Mouse (Mus musculus): Measurements from ENCODE around the gene Gm20388. TPM values are rescaled to one million over a fixed set of nuclear protein-coding genes. Genes with fewer than 3 reads are reported as not detected.
A peak's percentile ranks its signal among the peaks of the same experiment; 100 is the strongest.

Gm20388 gene
- polyA plus RNA-seq, 1 experiment from 2014 or later: not detected

DNA sequence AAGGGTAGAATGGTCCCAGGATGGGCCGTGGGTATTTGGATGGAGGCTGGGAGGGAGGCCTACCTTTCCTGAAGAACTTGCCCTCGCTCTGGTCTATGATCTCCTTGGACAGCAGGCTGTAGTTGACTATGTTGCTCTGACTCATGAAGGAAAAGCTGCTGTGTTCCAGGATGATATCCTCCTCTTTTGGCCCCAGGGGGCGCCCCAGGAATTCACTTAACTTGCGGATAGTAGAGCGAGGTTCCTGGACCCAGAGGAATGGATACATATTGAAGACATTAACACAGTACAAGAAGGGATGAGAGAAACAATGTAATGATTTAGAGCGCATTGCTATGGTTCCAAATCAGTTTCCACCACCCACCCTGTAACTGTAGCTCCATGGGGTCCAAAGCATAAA lies 3234.6 kb downstream of the Gm20388 start:
- WGBS: 46% methylated on average over 6 of the region's 6 CpGs

DNA sequence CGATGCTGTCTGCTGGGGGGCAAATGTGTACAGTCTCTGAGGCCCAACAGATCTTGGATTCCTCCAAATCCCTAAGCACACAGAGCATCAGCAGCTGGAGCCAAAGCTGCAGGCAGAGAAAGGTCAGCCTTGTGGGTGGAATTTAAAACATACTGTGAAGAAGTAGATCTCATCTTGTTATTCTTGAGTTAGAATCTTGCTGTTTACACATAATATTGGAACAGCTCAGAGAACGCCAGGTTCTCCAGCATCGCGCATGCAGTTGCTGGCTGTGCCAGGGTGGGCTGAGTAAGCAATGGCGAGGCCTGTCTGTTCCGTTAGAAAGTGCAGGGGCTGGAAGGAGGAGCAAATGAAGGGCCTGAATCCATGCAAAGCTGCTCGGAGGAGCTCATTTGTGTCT lies 3235.7 kb downstream of the Gm20388 start:
- Histone ChIP-seq H3K4me3 (no peak overlapping the region), H3K9me3 (replicated peaks) (no peaks in the 10 kb centered on the region), H3K27me3 (no peaks in the 10 kb centered on the region), H3K9ac (no peak overlapping the region), H3K27ac (peak overlapping the region; percentile 12; the same call in 1 of the 2 replicates), H3K4me2 (no peak overlapping the region), H3K36me3 (no peaks in the 10 kb centered on the region), H3K4me1 (replicated peaks) (peaks cover 15% of the 10 kb centered on the region)
- WGBS: 73% methylated on average over 7 of the region's 7 CpGs
- no peak for ATAC-seq (replicated peaks; ENCODE audit: insufficient number of reproducible peaks, insufficient read depth, low FRiP score, low read depth)

More for the DNA sequence above, 3234.6 kb downstream of the Gm20388 start:
- no peak for ATAC-seq (replicated peaks; ENCODE audit: insufficient number of reproducible peaks, insufficient read depth, low FRiP score, low read depth)
- Histone ChIP-seq H3K36me3 (no peaks in the 10 kb centered on the region), H3K9ac (no peak overlapping the region), H3K4me3 (no peak overlapping the region), H3K4me1 (replicated peaks) (peaks cover 11% of the 10 kb centered on the region), H3K9me3 (replicated peaks) (no peaks in the 10 kb centered on the region), H3K4me2 (no peak overlapping the region), H3K27me3 (no peaks in the 10 kb centered on the region), H3K27ac (no peak overlapping the region)

DNA sequence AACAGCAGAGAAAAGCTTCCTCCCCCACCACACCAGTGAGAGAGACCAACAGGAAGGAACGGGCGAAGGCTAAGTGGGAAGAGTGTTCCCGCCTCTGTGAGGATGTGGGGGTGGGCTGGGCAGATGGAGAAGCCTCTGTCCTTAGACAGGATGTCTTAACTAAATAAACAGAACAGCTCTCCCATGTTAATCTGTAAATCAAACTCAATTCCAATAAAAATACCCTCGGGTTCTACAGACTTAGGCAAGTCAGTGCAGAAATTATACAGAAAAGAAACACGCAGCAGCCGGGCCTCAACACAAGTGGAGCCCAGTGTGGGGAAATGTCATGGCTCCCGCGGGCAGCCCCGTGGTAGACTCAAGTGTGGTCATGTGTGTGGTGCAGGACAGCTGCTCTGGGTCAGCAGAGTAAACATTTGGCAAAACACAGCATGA lies 3240.1 kb downstream of the Gm20388 start:
- H3K4me2 ChIP-seq: no peak overlapping the region
- no peaks in the 10 kb centered on the region for H3K36me3 ChIP-seq
- ATAC-seq (replicated peaks; ENCODE audit: insufficient number of reproducible peaks, insufficient read depth, low FRiP score, low read depth): no peak; the same call in 1 of the 2 replicates
- 51% methylated on average over 9 of the region's 9 CpGs for WGBS
- H3K4me1 ChIP-seq (replicated peaks): peaks cover 5% of the 10 kb centered on the region
- no peaks in the 10 kb centered on the region for H3K9me3 ChIP-seq (replicated peaks)
- no peak overlapping the region for H3K9ac ChIP-seq
- H3K27ac ChIP-seq: peak overlapping the region; percentile 54
- H3K27me3 ChIP-seq: no peaks in the 10 kb centered on the region
- H3K4me3 ChIP-seq: no peak overlapping the region

DNA sequence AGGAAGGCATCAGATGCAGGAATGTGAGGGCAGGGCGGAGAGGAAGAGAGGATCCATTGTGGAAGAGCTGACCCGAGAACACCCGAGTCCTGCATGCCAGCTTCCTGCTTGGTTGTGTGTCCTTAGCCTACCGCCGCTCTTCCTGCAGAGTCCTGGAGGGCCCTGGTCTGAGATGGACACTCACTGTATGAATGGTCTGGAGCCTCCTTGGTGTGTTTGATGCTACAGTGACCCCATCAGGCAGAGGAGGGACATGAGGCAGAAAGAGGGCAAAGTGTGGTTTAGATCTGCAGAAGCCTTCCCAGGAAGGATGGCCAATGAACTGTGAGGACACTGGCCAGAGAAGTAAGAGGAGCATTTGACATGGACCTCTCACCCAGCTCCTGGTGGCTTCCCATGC lies 3244.5 kb downstream of the Gm20388 start:
- H3K36me3 ChIP-seq: no peaks in the 10 kb centered on the region
- no peak overlapping the region for H3K4me2 ChIP-seq
- H3K9me3 ChIP-seq (replicated peaks): no peaks in the 10 kb centered on the region
- no peak overlapping the region for H3K27ac ChIP-seq
- no peaks in the 10 kb centered on the region for H3K27me3 ChIP-seq
- ATAC-seq (replicated peaks; ENCODE audit: insufficient number of reproducible peaks, insufficient read depth, low FRiP score, low read depth): 0 out of 2 replicates have a peak, but pooled peaks have one; percentile 48
- WGBS: 66% methylated on average over 5 of the region's 5 CpGs
- H3K4me3 ChIP-seq: no peak overlapping the region
- H3K9ac ChIP-seq: no peak overlapping the region
- peaks cover 31% of the 10 kb centered on the region for H3K4me1 ChIP-seq (replicated peaks)

DNA sequence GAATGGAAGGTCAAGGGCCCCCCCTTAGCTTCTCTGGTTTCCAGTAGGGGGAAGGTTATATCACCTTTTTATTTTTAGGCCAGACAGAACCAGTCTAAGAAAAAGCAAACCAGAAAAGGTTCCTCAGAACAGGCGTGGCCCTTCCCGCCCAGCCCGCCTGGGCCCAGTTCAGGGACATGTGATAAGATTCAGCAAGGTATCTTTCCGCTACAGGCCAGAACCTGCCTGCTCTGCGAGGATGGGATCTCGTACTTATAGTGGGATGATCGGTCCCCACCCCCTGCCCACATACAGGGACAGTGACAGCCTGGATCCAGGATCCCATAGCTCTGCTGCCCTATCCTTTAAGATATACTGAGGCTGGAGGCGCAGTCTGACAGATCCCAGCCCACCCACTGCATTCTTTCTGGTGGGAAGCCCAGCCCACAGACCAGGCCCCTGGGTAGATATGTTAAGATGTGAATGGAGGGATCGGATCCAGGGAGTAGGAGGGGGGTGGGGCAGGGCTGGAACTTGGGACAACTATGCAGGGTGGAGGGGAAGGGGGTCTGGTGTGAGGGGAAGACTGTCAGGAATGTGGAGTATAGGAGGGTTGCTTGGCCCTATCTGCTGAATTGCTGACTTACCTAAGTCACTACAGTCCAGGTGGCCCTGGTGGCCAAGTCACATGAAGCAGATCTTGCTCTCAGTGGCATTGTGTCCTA lies 3245.6 kb downstream of the Gm20388 start:
- Histone ChIP-seq H3K9ac (no peak overlapping the region), H3K27ac (no peak overlapping the region), H3K36me3 (no peaks in the 10 kb centered on the region), H3K4me1 (replicated peaks) (peaks cover 27% of the 10 kb centered on the region), H3K4me3 (no peak overlapping the region), H3K27me3 (no peaks in the 10 kb centered on the region), H3K4me2 (no peak overlapping the region), H3K9me3 (replicated peaks) (no peaks in the 10 kb centered on the region)
- 47% methylated on average over 9 of the region's 9 CpGs for WGBS
- ATAC-seq (replicated peaks; ENCODE audit: insufficient number of reproducible peaks, insufficient read depth, low FRiP score, low read depth): no peak

DNA sequence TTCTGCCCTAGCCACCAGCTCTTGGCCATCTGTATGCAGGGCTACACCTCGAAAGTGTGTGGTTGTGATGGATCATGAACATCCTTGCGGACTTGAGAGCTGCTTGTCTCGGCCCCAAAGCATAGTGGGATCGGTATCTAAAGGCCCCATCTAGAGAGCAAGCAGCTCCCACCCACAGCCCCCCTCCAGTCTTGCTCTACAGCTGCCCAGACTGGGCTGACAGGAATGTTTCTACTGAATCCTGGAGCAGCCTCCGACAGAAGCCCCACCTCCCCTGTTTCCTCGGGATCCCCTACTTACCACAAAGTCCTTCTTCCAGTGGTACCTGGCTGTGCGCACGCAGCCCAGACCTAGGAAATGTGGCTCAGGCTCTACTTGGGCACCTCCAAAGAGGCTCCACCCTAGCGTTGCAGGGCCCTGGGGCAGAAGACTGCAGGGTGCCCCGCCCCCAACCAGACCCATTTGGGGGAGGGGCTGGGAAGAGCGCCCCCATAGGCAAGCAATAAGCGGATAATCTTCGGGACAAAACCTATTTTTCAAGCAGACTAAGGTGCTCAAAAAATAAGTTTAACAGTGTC lies 3247.3 kb downstream of the Gm20388 start, which contains the start of gene Sult5a1:
Gene Sult5a1, minus strand, starts transcription at position 428 of the 578 bp plus-strand sequence.
- Histone ChIP-seq H3K27ac (no peak within 1 kb of the TSS), H3K9ac (no peak within 1 kb of the TSS), H3K4me3 (peak within 1 kb of the TSS; percentile 20; the same call in 1 of the 2 replicates), H3K27me3 (no peaks in the 10 kb centered on the region), H3K4me1 (replicated peaks) (peaks cover 26% of the 10 kb centered on the region), H3K4me2 (peak within 1 kb of the TSS; percentile 47), H3K9me3 (replicated peaks) (no peaks in the 10 kb centered on the region), H3K36me3 (no peaks in the 10 kb centered on the region)
- whole genome bisulfite sequencing: 34% methylated on average over 13 of the region's 13 CpGs
- 0 out of 2 replicates have a peak, but pooled peaks have one; percentile 25 for ATAC-seq (replicated peaks; ENCODE audit: insufficient number of reproducible peaks, insufficient read depth, low FRiP score, low read depth)

DNA sequence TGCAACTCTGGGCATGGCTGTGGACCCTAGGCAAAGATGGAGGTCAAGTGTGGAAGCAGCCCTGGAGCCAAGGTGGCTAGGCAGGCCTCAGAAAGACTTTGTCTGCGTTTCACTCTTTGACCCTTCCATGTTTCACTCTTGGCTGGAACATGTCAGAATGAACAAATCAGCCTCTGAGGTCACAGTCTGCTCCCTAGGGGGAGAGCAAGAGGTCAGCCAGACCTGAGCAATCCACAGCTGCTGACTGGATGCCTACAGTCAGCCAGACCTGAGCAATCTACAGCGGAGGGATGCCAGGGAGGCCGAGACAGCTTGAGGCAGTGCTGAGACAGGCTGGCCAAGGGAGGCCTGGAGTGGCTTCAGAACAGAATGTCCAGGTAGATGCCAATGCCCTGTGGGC lies 3270.8 kb downstream of the Gm20388 start:
- WGBS: 68% methylated on average over 3 of the region's 3 CpGs
- H3K4me2 ChIP-seq: no peak overlapping the region
- ATAC-seq (replicated peaks; ENCODE audit: insufficient number of reproducible peaks, insufficient read depth, low FRiP score, low read depth): no peak
- no peak overlapping the region for H3K4me3 ChIP-seq
- H3K27ac ChIP-seq: no peak overlapping the region
- peaks cover 10% of the 10 kb centered on the region for H3K4me1 ChIP-seq (replicated peaks)
- no peaks in the 10 kb centered on the region for H3K9me3 ChIP-seq (replicated peaks)
- H3K27me3 ChIP-seq: no peaks in the 10 kb centered on the region
- no peaks in the 10 kb centered on the region for H3K36me3 ChIP-seq
- H3K9ac ChIP-seq: no peak overlapping the region

DNA sequence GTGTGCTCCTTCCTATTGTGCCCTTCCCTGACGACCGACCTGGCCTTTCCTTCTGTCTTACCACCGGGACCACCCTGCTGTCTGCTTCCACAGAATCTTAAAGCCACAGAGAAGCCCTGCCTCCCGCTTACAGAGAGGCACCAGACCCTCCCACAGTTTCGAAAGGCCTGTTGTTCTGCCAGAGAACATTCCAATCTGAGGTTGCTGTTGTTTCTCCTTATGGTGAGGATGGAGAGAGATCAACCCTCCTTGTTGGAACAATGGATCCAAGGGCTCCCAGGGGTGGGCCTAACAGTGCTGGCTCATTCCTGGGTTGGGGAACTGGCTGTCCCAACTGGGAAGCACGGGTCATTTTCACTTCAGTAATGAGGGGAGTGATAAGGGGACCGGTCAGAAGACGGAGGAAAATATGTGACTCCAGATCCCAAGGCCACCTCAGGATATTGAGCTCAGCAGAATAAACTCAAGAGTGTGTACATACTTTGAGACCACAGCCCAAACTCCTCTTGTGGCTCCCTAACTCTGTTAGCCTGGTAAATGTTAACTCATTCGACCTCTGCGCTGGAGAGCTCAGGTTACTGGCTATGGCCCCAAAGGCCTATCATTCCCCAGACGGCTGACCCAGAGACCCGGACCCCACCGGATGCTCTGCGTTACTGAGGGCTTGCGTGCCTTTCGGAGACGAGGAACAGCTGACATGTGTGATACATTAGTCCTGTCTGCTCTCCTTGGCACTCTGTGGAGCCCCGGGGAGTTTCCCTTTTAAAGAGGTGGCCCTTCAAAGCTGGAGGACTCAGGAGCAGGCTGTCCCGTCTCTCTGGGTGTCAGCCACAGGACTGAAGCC lies 3275.1 kb downstream of the Gm20388 start, which contains the start of gene Dpep1:
Gene Dpep1, plus strand, starts transcription at position 677 of the 844 bp plus-strand sequence.
- Histone ChIP-seq H3K27me3 (no peaks in the 10 kb centered on the region), H3K4me3 (no peak within 1 kb of the TSS), H3K27ac (peak within 1 kb of the TSS; percentile 57), H3K9me3 (replicated peaks) (no peaks in the 10 kb centered on the region), H3K4me2 (no peak within 1 kb of the TSS), H3K4me1 (replicated peaks) (peaks cover 15% of the 10 kb centered on the region), H3K36me3 (no peaks in the 10 kb centered on the region), H3K9ac (no peak within 1 kb of the TSS)
- 27% methylated on average over 19 of the region's 19 CpGs for WGBS
- ATAC-seq (replicated peaks; ENCODE audit: insufficient number of reproducible peaks, insufficient read depth, low FRiP score, low read depth): peak; percentile 38; the same call in 1 of the 2 replicates

DNA sequence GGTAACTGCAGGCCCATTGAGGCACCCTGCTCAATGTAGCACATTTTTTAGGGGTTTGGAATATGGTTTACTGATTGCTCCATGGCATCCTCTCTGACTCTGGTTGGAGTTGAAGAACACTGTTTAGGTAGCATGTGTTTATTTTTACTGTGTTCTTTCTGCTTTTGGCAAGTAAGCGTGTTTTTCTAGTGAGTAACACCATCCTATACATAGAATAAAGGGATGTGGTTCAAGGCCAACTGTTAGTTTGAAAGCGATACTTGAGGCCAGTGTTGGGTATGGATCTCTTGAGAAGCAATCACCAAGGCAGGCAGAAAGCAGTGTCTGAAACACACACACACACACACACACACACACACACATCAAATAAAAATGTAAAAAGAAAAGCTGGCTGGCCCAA lies 3277.4 kb downstream of the Gm20388 start:
- Histone ChIP-seq H3K9me3 (replicated peaks) (no peaks in the 10 kb centered on the region), H3K4me1 (replicated peaks) (peaks cover 15% of the 10 kb centered on the region), H3K36me3 (no peaks in the 10 kb centered on the region), H3K9ac (no peak overlapping the region), H3K27ac (no peak overlapping the region), H3K4me2 (no peak overlapping the region), H3K4me3 (no peak overlapping the region), H3K27me3 (no peaks in the 10 kb centered on the region)
- 73% methylated on average over 2 of the region's 2 CpGs for WGBS
- no peak for ATAC-seq (replicated peaks; ENCODE audit: insufficient number of reproducible peaks, insufficient read depth, low FRiP score, low read depth)

DNA sequence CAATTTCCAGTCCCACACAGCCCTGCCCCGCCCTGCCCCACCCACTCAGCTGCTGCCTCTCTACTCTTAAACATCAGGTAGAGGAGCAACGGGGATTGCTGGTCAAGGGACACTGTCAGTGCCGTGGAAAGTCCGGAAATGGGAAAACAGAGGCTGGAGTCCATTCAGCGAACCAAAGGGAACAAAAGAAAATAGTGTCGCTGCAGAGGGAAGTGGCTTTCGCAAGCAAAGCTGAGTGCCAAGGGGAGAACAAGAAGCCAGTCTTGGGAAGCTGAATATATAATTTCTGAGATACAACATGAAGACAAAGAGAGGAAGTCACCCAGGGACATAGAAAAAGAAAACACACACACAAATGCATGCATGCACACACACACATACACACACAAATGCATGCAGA lies 3278.2 kb downstream of the Gm20388 start:
- Histone ChIP-seq H3K27ac (no peak overlapping the region), H3K9ac (no peak overlapping the region), H3K36me3 (no peaks in the 10 kb centered on the region), H3K4me1 (replicated peaks) (peaks cover 15% of the 10 kb centered on the region), H3K9me3 (replicated peaks) (no peaks in the 10 kb centered on the region), H3K4me2 (no peak overlapping the region), H3K27me3 (no peaks in the 10 kb centered on the region), H3K4me3 (no peak overlapping the region)
- ATAC-seq (replicated peaks; ENCODE audit: insufficient number of reproducible peaks, insufficient read depth, low FRiP score, low read depth): no peak
- WGBS: 70% methylated on average over 7 of the region's 7 CpGs

DNA sequence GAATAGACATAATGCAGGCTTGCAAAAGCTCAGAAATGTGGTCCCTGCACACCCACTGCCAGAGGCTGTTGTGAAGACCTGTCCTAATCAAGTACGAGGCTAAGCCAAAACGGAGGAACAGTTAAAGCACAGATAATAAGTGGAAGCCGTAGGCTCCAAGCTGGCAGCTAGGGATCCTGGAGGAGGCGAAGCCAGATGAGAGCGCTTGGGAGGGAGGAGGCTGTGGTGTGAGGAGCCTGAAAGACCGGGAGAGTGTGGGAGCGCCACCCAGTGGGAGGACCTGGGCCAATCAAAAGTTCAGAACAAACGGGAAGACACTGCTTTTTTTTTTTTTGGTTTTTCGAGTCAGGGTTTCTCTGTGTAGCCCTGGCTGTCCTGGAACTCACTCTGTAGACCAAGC lies 3280.0 kb downstream of the Gm20388 start:
- no peaks in the 10 kb centered on the region for H3K9me3 ChIP-seq (replicated peaks)
- H3K36me3 ChIP-seq: no peaks in the 10 kb centered on the region
- no peak overlapping the region; the same call in 1 of the 2 replicates for H3K9ac ChIP-seq
- no peaks in the 10 kb centered on the region for H3K27me3 ChIP-seq
- ATAC-seq (replicated peaks; ENCODE audit: insufficient number of reproducible peaks, insufficient read depth, low FRiP score, low read depth): no peak
- WGBS: 2% methylated on average over 9 of the region's 9 CpGs
- no peak overlapping the region for H3K27ac ChIP-seq
- H3K4me3 ChIP-seq: no peak overlapping the region
- H3K4me2 ChIP-seq: peak overlapping the region; percentile 51
- H3K4me1 ChIP-seq (replicated peaks): peaks cover 11% of the 10 kb centered on the region
